Mouse (Mus musculus): ENCODE data around the gene 1700092M07Rik. TPM values are rescaled to one million over a fixed set of nuclear protein-coding genes. Genes with fewer than 3 reads are reported as not detected.

The 1700092M07Rik gene
- polyA plus RNA-seq, 1 experiment from 2014 or later = 1.5 TPM

GRCm38 (mm10) chr19:8735389-8736159, 4.9 kb upstream of the 1700092M07Rik start, which contains the start of gene Wdr74:
Gene Wdr74 (plus strand): TSS chr19:8735827.
- Histone ChIP-seq H3K4me2 (ENCODE audit: low read length) (peak within 1 kb of the TSS; percentile 76), H3K4me3 (ENCODE audit: low read length) (peak within 1 kb of the TSS; percentile 82), H3K27me3 (replicated peaks; ENCODE audit: control insufficient read depth, insufficient read depth, low read length) (no peaks in the 10 kb centered on the region; the same call in 1 of the 2 replicates), H3K9me3 (ENCODE audit: control insufficient read depth, low read length) (no peaks in the 10 kb centered on the region), H3K27ac (ENCODE audit: low read depth, low read length) (peak within 1 kb of the TSS; percentile 79), H3K4me1 (ENCODE audit: control insufficient read depth, insufficient read depth, low read depth, low read length) (peaks cover 6% of the 10 kb centered on the region), H3K9ac (ENCODE audit: low read depth, low read length) (peak within 1 kb of the TSS; percentile 71), H3K36me3 (ENCODE audit: control insufficient read depth, insufficient read depth, low read length) (peaks cover 25% of the 10 kb centered on the region)
- WGBS = 0% methylated on average over 32 of the region's 32 CpGs
- peak; percentile 96 for ATAC-seq

GRCm38 (mm10) chr19:8736160-8736467, 4.4 kb upstream of the 1700092M07Rik start:
- Histone ChIP-seq H3K27ac (ENCODE audit: low read depth, low read length) (0 out of 2 replicates have a peak overlapping the region, but pooled peaks have one; percentile 25), H3K4me1 (ENCODE audit: control insufficient read depth, insufficient read depth, low read depth, low read length) (peaks cover 10% of the 10 kb centered on the region), H3K4me2 (ENCODE audit: low read length) (peak overlapping the region; percentile 76), H3K36me3 (ENCODE audit: control insufficient read depth, insufficient read depth, low read length) (peaks cover 25% of the 10 kb centered on the region), H3K9ac (ENCODE audit: low read depth, low read length) (peak overlapping the region; percentile 71), H3K4me3 (ENCODE audit: low read length) (peak overlapping the region; percentile 82), H3K9me3 (ENCODE audit: control insufficient read depth, low read length) (no peaks in the 10 kb centered on the region), H3K27me3 (replicated peaks; ENCODE audit: control insufficient read depth, insufficient read depth, low read length) (no peaks in the 10 kb centered on the region; the same call in 1 of the 2 replicates)
- ATAC-seq = no peak; the same call in 1 of the 2 replicates
- 3% methylated on average over 11 of the region's 11 CpGs for WGBS

- ATAC-seq = no peak
- Histone ChIP-seq H3K27me3 (replicated peaks; ENCODE audit: control insufficient read depth, insufficient read depth, low read length) (no peaks in the 10 kb centered on the region), H3K4me2 (ENCODE audit: low read length) (no peak overlapping the region), H3K27ac (ENCODE audit: low read depth, low read length) (no peak overlapping the region), H3K36me3 (ENCODE audit: control insufficient read depth, insufficient read depth, low read length) (peaks cover 31% of the 10 kb centered on the region), H3K4me1 (ENCODE audit: control insufficient read depth, insufficient read depth, low read depth, low read length) (peaks cover 22% of the 10 kb centered on the region), H3K9me3 (ENCODE audit: control insufficient read depth, low read length) (no peaks in the 10 kb centered on the region), H3K4me3 (ENCODE audit: low read length) (no peak overlapping the region), H3K9ac (ENCODE audit: low read depth, low read length) (no peak overlapping the region)
- 89% methylated on average over 7 of the region's 7 CpGs for WGBS
Observed at GRCm38 (mm10) chr19:8738911-8739310, 1.6 kb upstream of the 1700092M07Rik start.

GRCm38 (mm10) chr19:8739646-8740045, 872 bp upstream of the 1700092M07Rik start:
- no peak overlapping the region for H3K4me3 ChIP-seq (ENCODE audit: low read length)
- no peak overlapping the region for H3K4me2 ChIP-seq (ENCODE audit: low read length)
- no peaks in the 10 kb centered on the region for H3K9me3 ChIP-seq (ENCODE audit: control insufficient read depth, low read length)
- WGBS = 89% methylated on average over 6 of the region's 6 CpGs
- ATAC-seq = no peak
- H3K9ac ChIP-seq (ENCODE audit: low read depth, low read length) = no peak overlapping the region
- H3K36me3 ChIP-seq (ENCODE audit: control insufficient read depth, insufficient read depth, low read length) = peaks cover 31% of the 10 kb centered on the region
- H3K27me3 ChIP-seq (replicated peaks; ENCODE audit: control insufficient read depth, insufficient read depth, low read length) = no peaks in the 10 kb centered on the region
- H3K4me1 ChIP-seq (ENCODE audit: control insufficient read depth, insufficient read depth, low read depth, low read length) = peaks cover 22% of the 10 kb centered on the region
- no peak overlapping the region for H3K27ac ChIP-seq (ENCODE audit: low read depth, low read length)

- H3K4me1 ChIP-seq (ENCODE audit: control insufficient read depth, insufficient read depth, low read depth, low read length) = peaks cover 18% of the 10 kb centered on the region
- peaks cover 33% of the 10 kb centered on the region for H3K36me3 ChIP-seq (ENCODE audit: control insufficient read depth, insufficient read depth, low read length)
- peak within 1 kb of the TSS; percentile 85 for H3K9ac ChIP-seq (ENCODE audit: low read depth, low read length)
- H3K4me3 ChIP-seq (ENCODE audit: low read length) = peak within 1 kb of the TSS; percentile 94
- H3K4me2 ChIP-seq (ENCODE audit: low read length) = peak within 1 kb of the TSS; percentile 85
- no peaks in the 10 kb centered on the region for H3K27me3 ChIP-seq (replicated peaks; ENCODE audit: control insufficient read depth, insufficient read depth, low read length)
- under 1% methylated on average over 36 of the region's 36 CpGs for WGBS
- H3K27ac ChIP-seq (ENCODE audit: low read depth, low read length) = peak within 1 kb of the TSS; percentile 96
- no peaks in the 10 kb centered on the region for H3K9me3 ChIP-seq (ENCODE audit: control insufficient read depth, low read length)
- ATAC-seq = peak; percentile 99
Observed at GRCm38 (mm10) chr19:8741243-8741869, 838 bp downstream of the 1700092M07Rik start, which contains the start of gene Stx5a. Gene Stx5a (plus strand): TSS chr19:8741413.

GRCm38 (mm10) chr19:8742176-8742575, 1.7 kb downstream of the 1700092M07Rik start:
- Histone ChIP-seq H3K27ac (ENCODE audit: low read depth, low read length) (peak overlapping the region; percentile 79; the same call in 1 of the 2 replicates), H3K9me3 (ENCODE audit: control insufficient read depth, low read length) (no peaks in the 10 kb centered on the region), H3K27me3 (replicated peaks; ENCODE audit: control insufficient read depth, insufficient read depth, low read length) (no peaks in the 10 kb centered on the region), H3K4me3 (ENCODE audit: low read length) (peak overlapping the region; percentile 94), H3K9ac (ENCODE audit: low read depth, low read length) (peak overlapping the region; percentile 85), H3K4me1 (ENCODE audit: control insufficient read depth, insufficient read depth, low read depth, low read length) (peaks cover 18% of the 10 kb centered on the region), H3K36me3 (ENCODE audit: control insufficient read depth, insufficient read depth, low read length) (peaks cover 33% of the 10 kb centered on the region), H3K4me2 (ENCODE audit: low read length) (peak overlapping the region; percentile 85)
- 16% methylated on average over 14 of the region's 14 CpGs for WGBS
- no peak for ATAC-seq

- 85% methylated on average over 1 of the region's 1 CpGs for WGBS
- no peak overlapping the region for H3K9ac ChIP-seq (ENCODE audit: low read depth, low read length)
- H3K4me1 ChIP-seq (ENCODE audit: control insufficient read depth, insufficient read depth, low read depth, low read length) = peaks cover 18% of the 10 kb centered on the region
- H3K27ac ChIP-seq (ENCODE audit: low read depth, low read length) = no peak overlapping the region
- H3K36me3 ChIP-seq (ENCODE audit: control insufficient read depth, insufficient read depth, low read length) = peaks cover 28% of the 10 kb centered on the region
- no peaks in the 10 kb centered on the region for H3K9me3 ChIP-seq (ENCODE audit: control insufficient read depth, low read length)
- H3K27me3 ChIP-seq (replicated peaks; ENCODE audit: control insufficient read depth, insufficient read depth, low read length) = no peaks in the 10 kb centered on the region
- no peak for ATAC-seq
- H3K4me2 ChIP-seq (ENCODE audit: low read length) = no peak overlapping the region
- H3K4me3 ChIP-seq (ENCODE audit: low read length) = no peak overlapping the region
Observed at GRCm38 (mm10) chr19:8745382-8745781, 4.9 kb downstream of the 1700092M07Rik start.

- Histone ChIP-seq H3K9me3 (ENCODE audit: control insufficient read depth, low read length) (no peaks in the 10 kb centered on the region), H3K4me1 (ENCODE audit: control insufficient read depth, insufficient read depth, low read depth, low read length) (peaks cover 8% of the 10 kb centered on the region), H3K27ac (ENCODE audit: low read depth, low read length) (no peak overlapping the region), H3K27me3 (replicated peaks; ENCODE audit: control insufficient read depth, insufficient read depth, low read length) (no peaks in the 10 kb centered on the region), H3K4me2 (ENCODE audit: low read length) (no peak overlapping the region), H3K9ac (ENCODE audit: low read depth, low read length) (no peak overlapping the region), H3K4me3 (ENCODE audit: low read length) (no peak overlapping the region), H3K36me3 (ENCODE audit: control insufficient read depth, insufficient read depth, low read length) (peaks cover 38% of the 10 kb centered on the region)
- ATAC-seq = no peak
- 72% methylated on average over 2 of the region's 2 CpGs for WGBS
Observed at GRCm38 (mm10) chr19:8747368-8747767, 6.8 kb downstream of the 1700092M07Rik start.

GRCm38 (mm10) chr19:8755652-8756051, 15.1 kb downstream of the 1700092M07Rik start:
- no peak for ATAC-seq
- Histone ChIP-seq H3K4me3 (ENCODE audit: low read length) (no peak overlapping the region), H3K27ac (ENCODE audit: low read depth, low read length) (no peak overlapping the region), H3K9ac (ENCODE audit: low read depth, low read length) (no peak overlapping the region), H3K9me3 (ENCODE audit: control insufficient read depth, low read length) (no peaks in the 10 kb centered on the region), H3K4me1 (ENCODE audit: control insufficient read depth, insufficient read depth, low read depth, low read length) (peaks cover 21% of the 10 kb centered on the region), H3K36me3 (ENCODE audit: control insufficient read depth, insufficient read depth, low read length) (peaks cover 20% of the 10 kb centered on the region), H3K4me2 (ENCODE audit: low read length) (peak overlapping the region; percentile 72), H3K27me3 (replicated peaks; ENCODE audit: control insufficient read depth, insufficient read depth, low read length) (no peaks in the 10 kb centered on the region)
- WGBS = 75% methylated on average over 3 of the region's 3 CpGs

Measured in hindbrain, embryonic 16.5 days (tissue).